Mouse (Mus musculus): Measurements from ENCODE around the gene Olfr1254. TPM values are rescaled to one million over a fixed set of nuclear protein-coding genes. Genes with fewer than 3 reads are reported as not detected.

The Olfr1254 gene
- total RNA-seq (2021), result not detected
- long read RNA-seq, experiment 1, result 0 reads
- long read RNA-seq, experiment 2, result 0 reads

GRCm38 (mm10) chr2:89793519-89793918, at the start of gene Olfr1254:
Gene Olfr1254 (minus strand): TSS chr2:89793619.
- DNase-seq (ENCODE audit: low spot score in 2 of 2), result no peak

- DNase-seq (ENCODE audit: low spot score in 2 of 2), result no peak
These were observed 48.0 kb upstream of the Olfr1254 start, which contains the start of gene Olfr1256 for GRCm38 (mm10) chr2:89841455-89841854. Gene Olfr1256 (minus strand): TSS chr2:89841555.

- no peak for DNase-seq (ENCODE audit: low spot score in 2 of 2)
These were observed 26.8 kb upstream of the Olfr1254 start for GRCm38 (mm10) chr2:89820216-89820615.

GRCm38 (mm10) chr2:89811751-89812150, 18.3 kb upstream of the Olfr1254 start, which contains the start of gene Olfr1255:
Gene Olfr1255 (plus strand): TSS chr2:89812051.
- DNase-seq (ENCODE audit: low spot score in 2 of 2), result no peak

GRCm38 (mm10) chr2:89810751-89811150, 17.3 kb upstream of the Olfr1254 start:
- no peak for DNase-seq (ENCODE audit: low spot score in 2 of 2)

- peak in 1 of 2 experiments; percentile 2 for DNase-seq (ENCODE audit: low spot score in 2 of 2)
These were observed 6.2 kb upstream of the Olfr1254 start for GRCm38 (mm10) chr2:89799583-89799982.

- no peak for DNase-seq (ENCODE audit: low spot score in 2 of 2)
These were observed 36.4 kb downstream of the Olfr1254 start, which contains the start of gene Olfr1253 for GRCm38 (mm10) chr2:89756990-89757389. Gene Olfr1253 (minus strand): TSS chr2:89757090.

Other genes starting within 250 kb of the Olfr1254 start
- not detected for gene Olfr1245, start 215.2 kb downstream of the Olfr1254 start, total RNA-seq (2021)
- gene Olfr1246, start 200.5 kb downstream of the Olfr1254 start, total RNA-seq (2021), result not detected
- gene Olfr1247, start 179.5 kb downstream of the Olfr1254 start, total RNA-seq (2021), result under 1 TPM; 0.09 to 0.10 TPM
- gene Olfr1248, start 175.4 kb downstream of the Olfr1254 start, total RNA-seq (2021), result not detected
- not detected for gene Olfr1249, start 158.6 kb downstream of the Olfr1254 start, total RNA-seq (2021)
- gene Olfr1250, start 132.2 kb downstream of the Olfr1254 start, total RNA-seq (2021), result not detected
- not detected for gene Olfr1251, start 121.7 kb downstream of the Olfr1254 start, total RNA-seq (2021)
- not detected for gene Olfr1252, start 68.6 kb downstream of the Olfr1254 start, total RNA-seq (2021)
- gene Olfr1253, start 36.5 kb downstream of the Olfr1254 start, total RNA-seq (2021), result not detected
- gene Olfr1255, start 18.4 kb upstream of the Olfr1254 start, total RNA-seq (2021), result not detected
- not detected for gene Olfr1256, start 47.9 kb upstream of the Olfr1254 start, total RNA-seq (2021)
- not detected for gene Olfr48, start 54.6 kb upstream of the Olfr1254 start, total RNA-seq (2021)
- gene Olfr1257, start 84.8 kb upstream of the Olfr1254 start, total RNA-seq (2021), result not detected
- gene Olfr1258, start 133.7 kb upstream of the Olfr1254 start, total RNA-seq (2021), result not detected
- gene Olfr1259, start 155.0 kb upstream of the Olfr1254 start, total RNA-seq (2021), result not detected
- gene Olfr1260, start 180.7 kb upstream of the Olfr1254 start, total RNA-seq (2021), result not detected
- gene Olfr1261, start 197.6 kb upstream of the Olfr1254 start, total RNA-seq (2021), result not detected
- gene Olfr1262, start 206.5 kb upstream of the Olfr1254 start, total RNA-seq (2021), result not detected
- gene Olfr1263, start 218.5 kb upstream of the Olfr1254 start, total RNA-seq (2021), result not detected
- gene Olfr1264, start 232.0 kb upstream of the Olfr1254 start, total RNA-seq (2021), result not detected
- gene Olfr1265, start 241.7 kb upstream of the Olfr1254 start, total RNA-seq (2021), result not detected